Mouse (Mus musculus): ENCODE data around the gene Vps26a. TPM values are rescaled to one million over a fixed set of nuclear protein-coding genes. Genes with fewer than 3 reads are reported as not detected.

Vps26a gene
- polyA plus RNA-seq, 1 experiment from 2014 or later, result 119 TPM

GRCm38 (mm10) chr10:62425081-62425871, 61.3 kb downstream of the Vps26a start:
- peak overlapping the region; percentile 71 for H3K27ac ChIP-seq
- no peaks in the 10 kb centered on the region for H3K27me3 ChIP-seq (replicated peaks)
- WGBS, result 33% methylated on average over 9 of the region's 9 CpGs
- peaks cover 13% of the 10 kb centered on the region for H3K36me3 ChIP-seq
- no peak overlapping the region for H3K4me2 ChIP-seq (replicated peaks)
- no peak overlapping the region for H3K9ac ChIP-seq
- H3K4me1 ChIP-seq (replicated peaks), result peaks cover 15% of the 10 kb centered on the region; the same call in 1 of the 2 replicates
- ATAC-seq, result peak; percentile 63
- no peaks in the 10 kb centered on the region for H3K9me3 ChIP-seq
- no peak overlapping the region for H3K4me3 ChIP-seq (replicated peaks)

- WGBS, result 30% methylated on average over 15 of the region's 15 CpGs
- H3K9ac ChIP-seq, result peak within 1 kb of the TSS; percentile 13; the same call in 1 of the 2 replicates
- H3K9me3 ChIP-seq, result no peaks in the 10 kb centered on the region
- no peaks in the 10 kb centered on the region for H3K36me3 ChIP-seq
- peak within 1 kb of the TSS; percentile 54 for H3K27ac ChIP-seq
- peak within 1 kb of the TSS; percentile 38 for H3K4me2 ChIP-seq (replicated peaks)
- ATAC-seq, result peak; percentile 71
- H3K27me3 ChIP-seq (replicated peaks), result no peaks in the 10 kb centered on the region
- H3K4me3 ChIP-seq (replicated peaks), result peak within 1 kb of the TSS; percentile 24
- H3K4me1 ChIP-seq (replicated peaks), result peaks cover 21% of the 10 kb centered on the region
These were observed 64.3 kb downstream of the Vps26a start, which contains the start of gene Hkdc1 for GRCm38 (mm10) chr10:62422255-62422654. Hkdc1 (minus strand) TSS chr10:62422491.

GRCm38 (mm10) chr10:62421127-62421526, 65.5 kb downstream of the Vps26a start:
- 70% methylated on average over 3 of the region's 3 CpGs for WGBS
- Histone ChIP-seq H3K9ac (no peak overlapping the region), H3K4me3 (replicated peaks) (peak overlapping the region; percentile 24), H3K4me2 (replicated peaks) (peak overlapping the region; percentile 38), H3K9me3 (no peaks in the 10 kb centered on the region), H3K4me1 (replicated peaks) (peaks cover 21% of the 10 kb centered on the region), H3K36me3 (no peaks in the 10 kb centered on the region), H3K27me3 (replicated peaks) (no peaks in the 10 kb centered on the region), H3K27ac (peak overlapping the region; percentile 32)
- no peak for ATAC-seq

- no peaks in the 10 kb centered on the region for H3K27me3 ChIP-seq (replicated peaks)
- H3K4me3 ChIP-seq (replicated peaks), result no peak overlapping the region
- peak overlapping the region; percentile 38 for H3K4me2 ChIP-seq (replicated peaks)
These were observed 66.2 kb downstream of the Vps26a start for GRCm38 (mm10) chr10:62420399-62420798.

GRCm38 (mm10) chr10:62419422-62419821, 67.2 kb downstream of the Vps26a start:
- no peak overlapping the region for H3K9ac ChIP-seq

More at GRCm38 (mm10) chr10:62420399-62420798, 66.2 kb downstream of the Vps26a start:
- Histone ChIP-seq H3K36me3 (no peaks in the 10 kb centered on the region), H3K27ac (peak overlapping the region; percentile 32), H3K9ac (no peak overlapping the region), H3K9me3 (no peaks in the 10 kb centered on the region), H3K4me1 (replicated peaks) (peaks cover 19% of the 10 kb centered on the region)
- WGBS, result 50% methylated on average over 6 of the region's 6 CpGs
- ATAC-seq, result no peak

GRCm38 (mm10) chr10:62418831-62419356, 67.7 kb downstream of the Vps26a start:
- H3K27ac ChIP-seq, result peak overlapping the region; percentile 48; the same call in 1 of the 2 replicates
- 74% methylated on average over 7 of the region's 7 CpGs for WGBS

More at GRCm38 (mm10) chr10:62419422-62419821, 67.2 kb downstream of the Vps26a start:
- Histone ChIP-seq H3K4me3 (replicated peaks) (no peak overlapping the region), H3K27ac (peak overlapping the region; percentile 48; the same call in 1 of the 2 replicates), H3K27me3 (replicated peaks) (no peaks in the 10 kb centered on the region), H3K4me2 (replicated peaks) (peak overlapping the region; percentile 38; the same call in 1 of the 2 replicates), H3K36me3 (no peaks in the 10 kb centered on the region), H3K9me3 (no peaks in the 10 kb centered on the region), H3K4me1 (replicated peaks) (peaks cover 15% of the 10 kb centered on the region)
- peak; percentile 59 for ATAC-seq
- whole genome bisulfite sequencing, result 61% methylated on average over 5 of the region's 5 CpGs

GRCm38 (mm10) chr10:62413606-62413982, 73.0 kb downstream of the Vps26a start:
- WGBS, result 13% methylated on average over 4 of the region's 4 CpGs
- Histone ChIP-seq H3K27me3 (replicated peaks) (no peaks in the 10 kb centered on the region), H3K4me2 (replicated peaks) (peak overlapping the region; percentile 49), H3K27ac (peak overlapping the region; percentile 94), H3K4me3 (replicated peaks) (no peak overlapping the region), H3K4me1 (replicated peaks) (peaks cover 16% of the 10 kb centered on the region; the same call in 1 of the 2 replicates), H3K9me3 (no peaks in the 10 kb centered on the region), H3K9ac (no peak overlapping the region), H3K36me3 (no peaks in the 10 kb centered on the region)
- ATAC-seq, result peak; percentile 84

More at GRCm38 (mm10) chr10:62418831-62419356, 67.7 kb downstream of the Vps26a start:
- Histone ChIP-seq H3K4me1 (replicated peaks) (peaks cover 13% of the 10 kb centered on the region; the same call in 1 of the 2 replicates), H3K9ac (no peak overlapping the region), H3K4me2 (replicated peaks) (peak overlapping the region; percentile 38; the same call in 1 of the 2 replicates), H3K4me3 (replicated peaks) (no peak overlapping the region), H3K36me3 (no peaks in the 10 kb centered on the region), H3K9me3 (no peaks in the 10 kb centered on the region), H3K27me3 (replicated peaks) (no peaks in the 10 kb centered on the region)
- no peak for ATAC-seq

GRCm38 (mm10) chr10:62412906-62413605, 73.5 kb downstream of the Vps26a start:
- peak overlapping the region; percentile 49 for H3K4me2 ChIP-seq (replicated peaks)
- no peak overlapping the region for H3K4me3 ChIP-seq (replicated peaks)
- WGBS, result 8% methylated on average over 8 of the region's 8 CpGs
- H3K9ac ChIP-seq, result peak overlapping the region; percentile 17; the same call in 1 of the 2 replicates
- H3K9me3 ChIP-seq, result no peaks in the 10 kb centered on the region
- H3K4me1 ChIP-seq (replicated peaks), result peaks cover 16% of the 10 kb centered on the region; the same call in 1 of the 2 replicates
- H3K27ac ChIP-seq, result peak overlapping the region; percentile 94
- H3K27me3 ChIP-seq (replicated peaks), result no peaks in the 10 kb centered on the region
- H3K36me3 ChIP-seq, result no peaks in the 10 kb centered on the region
- peak; percentile 87 for ATAC-seq

GRCm38 (mm10) chr10:62411431-62412410, 74.9 kb downstream of the Vps26a start:
- H3K36me3 ChIP-seq, result no peaks in the 10 kb centered on the region
- no peak for ATAC-seq
- no peaks in the 10 kb centered on the region for H3K27me3 ChIP-seq (replicated peaks)
- H3K4me3 ChIP-seq (replicated peaks), result no peak overlapping the region
- no peak overlapping the region for H3K9ac ChIP-seq
- H3K9me3 ChIP-seq, result no peaks in the 10 kb centered on the region
- H3K27ac ChIP-seq, result no peak overlapping the region
- no peak overlapping the region for H3K4me2 ChIP-seq (replicated peaks)
- peaks cover 16% of the 10 kb centered on the region; the same call in 1 of the 2 replicates for H3K4me1 ChIP-seq (replicated peaks)
- 70% methylated on average over 19 of the region's 19 CpGs for WGBS

- H3K27me3 ChIP-seq (replicated peaks), result no peaks in the 10 kb centered on the region
- H3K4me1 ChIP-seq (replicated peaks), result peaks cover 16% of the 10 kb centered on the region; the same call in 1 of the 2 replicates
- no peak for ATAC-seq
- H3K9me3 ChIP-seq, result no peaks in the 10 kb centered on the region
- no peak overlapping the region for H3K27ac ChIP-seq
- WGBS, result 15% methylated on average over 5 of the region's 5 CpGs
- H3K9ac ChIP-seq, result no peak overlapping the region
- no peak overlapping the region for H3K4me3 ChIP-seq (replicated peaks)
- no peaks in the 10 kb centered on the region for H3K36me3 ChIP-seq
- H3K4me2 ChIP-seq (replicated peaks), result no peak overlapping the region
These were observed 75.7 kb downstream of the Vps26a start for GRCm38 (mm10) chr10:62410943-62411342.
